Mouse (Mus musculus): Measurements from ENCODE around the gene Hoxd8. TPM values are rescaled to one million over a fixed set of nuclear protein-coding genes. Genes with fewer than 3 reads are reported as not detected.

Hoxd8 gene
- 41.0 and 45.6 TPM in 2 replicates for polyA plus RNA-seq (2015; fragmentation: Nextera tagmentation; extraction: Ambion mirVana)

DNA sequence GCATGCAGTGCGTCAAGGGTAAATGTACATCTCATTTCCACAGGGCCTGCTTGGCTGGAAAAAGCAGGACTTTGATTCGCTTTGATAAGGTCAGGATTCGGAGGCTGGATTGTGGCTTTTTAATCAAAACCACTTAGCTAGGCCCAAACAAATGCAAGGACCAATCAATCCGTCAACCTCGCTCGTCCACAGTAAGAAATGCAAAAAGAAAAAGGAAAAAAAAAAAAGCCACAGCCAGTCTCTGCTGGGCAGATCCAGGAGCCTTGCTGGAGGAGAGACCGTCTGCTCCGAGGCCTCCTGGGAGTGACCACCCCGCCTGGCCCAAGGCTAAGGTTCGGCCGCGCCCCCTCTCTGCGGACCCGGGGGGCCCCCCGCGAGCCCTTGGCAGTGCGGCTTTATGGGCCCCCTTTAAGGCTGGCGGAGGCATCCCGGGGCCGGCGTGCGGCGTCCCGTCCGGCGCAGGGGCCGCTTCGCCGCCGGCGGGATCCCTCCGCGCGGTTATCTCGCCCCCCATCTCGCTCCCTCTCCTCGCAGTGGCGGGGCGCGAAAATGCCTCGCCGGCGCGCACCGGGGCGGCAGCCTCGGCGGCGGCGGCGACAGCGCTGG is at the start of gene Hoxd8:
Gene Hoxd8, plus strand, starts transcription at position 223 of the 606 bp plus-strand sequence.
- Histone ChIP-seq H3K27me3 (ENCODE audit: insufficient read depth, low read length) (no peaks in the 10 kb centered on the region), H3K36me3 (ENCODE audit: insufficient read depth, low read length) (no peaks in the 10 kb centered on the region), H3K9me3 (ENCODE audit: low read length) (no peaks in the 10 kb centered on the region), H3K4me3 (ENCODE audit: low read length) (peak within 1 kb of the TSS; percentile 78), H3K27ac (ENCODE audit: low read length) (peak within 1 kb of the TSS; percentile 100), H3K9ac (replicated peaks; ENCODE audit: low read length) (peak within 1 kb of the TSS; percentile 99), H3K4me1 (ENCODE audit: insufficient read depth, low read length) (peaks cover 41% of the 10 kb centered on the region), H3K4me2 (replicated peaks; ENCODE audit: low read depth, low read length) (peak within 1 kb of the TSS; percentile 72)
- peak; percentile 76 for ATAC-seq (ENCODE audit: low FRiP score, low TSS enrichment)
- under 1% methylated on average over 50 of the region's 52 CpGs for WGBS

DNA sequence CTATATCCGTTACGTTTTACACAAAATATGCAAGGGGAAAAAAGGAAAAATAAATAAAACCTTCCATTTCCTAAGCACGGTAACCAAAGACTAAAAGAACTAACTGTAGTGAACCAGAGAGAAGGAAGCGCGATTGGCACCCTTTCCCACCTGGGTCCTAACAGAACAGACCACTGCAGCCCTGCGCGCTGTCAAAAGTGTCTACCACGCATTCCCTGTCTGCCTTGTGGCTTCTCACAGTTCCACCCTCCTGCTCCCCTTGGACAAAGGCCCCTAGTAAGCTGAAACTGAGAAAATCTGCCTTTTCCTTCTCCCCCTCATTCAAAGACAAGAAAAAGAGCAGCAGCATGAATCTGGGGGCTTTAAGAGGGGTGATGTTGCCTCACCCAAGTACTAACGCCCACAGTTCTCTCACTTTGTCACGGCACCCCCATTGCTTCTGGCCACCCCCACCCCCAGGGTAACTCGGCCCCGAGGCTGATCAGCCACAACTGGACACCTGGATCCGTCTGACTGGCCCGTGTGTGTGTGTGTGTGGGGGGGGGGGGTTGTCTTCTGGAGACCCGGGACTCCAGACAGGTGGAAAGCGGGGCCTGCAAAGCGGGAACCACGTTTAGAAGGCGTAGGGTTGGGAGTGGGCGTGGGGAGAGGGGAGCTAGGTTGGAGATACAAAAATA is 49.5 kb upstream of the Hoxd8 start:
- Histone ChIP-seq H3K27me3 (ENCODE audit: insufficient read depth, low read length) (peaks cover 82% of the 10 kb centered on the region), H3K9ac (replicated peaks; ENCODE audit: low read length) (no peak overlapping the region), H3K36me3 (ENCODE audit: insufficient read depth, low read length) (no peaks in the 10 kb centered on the region), H3K4me1 (ENCODE audit: insufficient read depth, low read length) (peaks cover 4% of the 10 kb centered on the region; the same call in 1 of the 2 replicates), H3K9me3 (ENCODE audit: low read length) (no peaks in the 10 kb centered on the region), H3K4me3 (ENCODE audit: low read length) (no peak overlapping the region), H3K27ac (ENCODE audit: low read length) (no peak overlapping the region), H3K4me2 (replicated peaks; ENCODE audit: low read depth, low read length) (no peak overlapping the region)
- WGBS, result 2% methylated on average over 20 of the region's 20 CpGs
- 0 out of 2 replicates have a peak, but pooled peaks have one; percentile 44 for ATAC-seq (ENCODE audit: low FRiP score, low TSS enrichment)

- ATAC-seq (ENCODE audit: low FRiP score, low TSS enrichment), result peak; percentile 69; the same call in 1 of the 2 replicates
- peaks cover 4% of the 10 kb centered on the region; the same call in 1 of the 2 replicates for H3K4me1 ChIP-seq (ENCODE audit: insufficient read depth, low read length)
- H3K4me3 ChIP-seq (ENCODE audit: low read length), result peak overlapping the region; percentile 35
- under 1% methylated on average over 34 of the region's 47 CpGs for WGBS
- H3K9me3 ChIP-seq (ENCODE audit: low read length), result no peaks in the 10 kb centered on the region
- no peak overlapping the region for H3K9ac ChIP-seq (replicated peaks; ENCODE audit: low read length)
- no peak overlapping the region for H3K27ac ChIP-seq (ENCODE audit: low read length)
- peak overlapping the region; percentile 49 for H3K4me2 ChIP-seq (replicated peaks; ENCODE audit: low read depth, low read length)
- H3K36me3 ChIP-seq (ENCODE audit: insufficient read depth, low read length), result no peaks in the 10 kb centered on the region
- H3K27me3 ChIP-seq (ENCODE audit: insufficient read depth, low read length), result peaks cover 80% of the 10 kb centered on the region
Observed at GRCm38 (mm10) chr2:74655420-74655781, 49.0 kb upstream of the Hoxd8 start.

GRCm38 (mm10) chr2:74655821-74656631 is 48.4 kb upstream of the Hoxd8 start:
- no peaks in the 10 kb centered on the region for H3K36me3 ChIP-seq (ENCODE audit: insufficient read depth, low read length)
- peak overlapping the region; percentile 49 for H3K4me2 ChIP-seq (replicated peaks; ENCODE audit: low read depth, low read length)
- H3K9me3 ChIP-seq (ENCODE audit: low read length), result no peaks in the 10 kb centered on the region
- H3K27ac ChIP-seq (ENCODE audit: low read length), result no peak overlapping the region
- no peak overlapping the region for H3K9ac ChIP-seq (replicated peaks; ENCODE audit: low read length)
- WGBS, result under 1% methylated on average over 57 of the region's 69 CpGs
- H3K4me1 ChIP-seq (ENCODE audit: insufficient read depth, low read length), result peaks cover 4% of the 10 kb centered on the region; the same call in 1 of the 2 replicates
- ATAC-seq (ENCODE audit: low FRiP score, low TSS enrichment), result 0 out of 2 replicates have a peak, but pooled peaks have one; percentile 25
- H3K4me3 ChIP-seq (ENCODE audit: low read length), result peak overlapping the region; percentile 35
- H3K27me3 ChIP-seq (ENCODE audit: insufficient read depth, low read length), result peaks cover 80% of the 10 kb centered on the region

DNA sequence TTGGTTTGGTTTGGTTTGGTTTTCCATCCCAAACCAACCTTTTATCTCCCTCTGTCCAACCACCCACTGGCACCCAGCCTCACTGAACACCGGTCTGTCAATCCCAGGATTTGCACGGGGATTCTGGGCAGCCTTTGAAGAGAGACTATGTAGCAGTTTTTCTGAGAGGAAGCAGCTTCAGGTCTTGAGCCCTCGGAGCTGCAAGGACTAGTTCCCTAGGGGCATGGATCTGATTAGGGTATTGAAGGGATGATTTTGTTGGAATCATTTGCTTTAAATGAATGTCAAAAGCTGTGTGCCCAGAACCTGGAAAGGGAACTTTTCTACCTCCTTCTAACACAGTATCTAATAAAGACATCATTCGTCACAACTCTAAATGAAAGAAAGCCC is 47.8 kb upstream of the Hoxd8 start:
- Histone ChIP-seq H3K9ac (replicated peaks; ENCODE audit: low read length) (no peak overlapping the region), H3K4me2 (replicated peaks; ENCODE audit: low read depth, low read length) (no peak overlapping the region), H3K27me3 (ENCODE audit: insufficient read depth, low read length) (peaks cover 81% of the 10 kb centered on the region), H3K27ac (ENCODE audit: low read length) (no peak overlapping the region), H3K9me3 (ENCODE audit: low read length) (no peaks in the 10 kb centered on the region), H3K36me3 (ENCODE audit: insufficient read depth, low read length) (no peaks in the 10 kb centered on the region), H3K4me1 (ENCODE audit: insufficient read depth, low read length) (peaks cover 4% of the 10 kb centered on the region; the same call in 1 of the 2 replicates), H3K4me3 (ENCODE audit: low read length) (no peak overlapping the region)
- no peak for ATAC-seq (ENCODE audit: low FRiP score, low TSS enrichment)
- 3% methylated on average over 4 of the region's 4 CpGs for WGBS

DNA sequence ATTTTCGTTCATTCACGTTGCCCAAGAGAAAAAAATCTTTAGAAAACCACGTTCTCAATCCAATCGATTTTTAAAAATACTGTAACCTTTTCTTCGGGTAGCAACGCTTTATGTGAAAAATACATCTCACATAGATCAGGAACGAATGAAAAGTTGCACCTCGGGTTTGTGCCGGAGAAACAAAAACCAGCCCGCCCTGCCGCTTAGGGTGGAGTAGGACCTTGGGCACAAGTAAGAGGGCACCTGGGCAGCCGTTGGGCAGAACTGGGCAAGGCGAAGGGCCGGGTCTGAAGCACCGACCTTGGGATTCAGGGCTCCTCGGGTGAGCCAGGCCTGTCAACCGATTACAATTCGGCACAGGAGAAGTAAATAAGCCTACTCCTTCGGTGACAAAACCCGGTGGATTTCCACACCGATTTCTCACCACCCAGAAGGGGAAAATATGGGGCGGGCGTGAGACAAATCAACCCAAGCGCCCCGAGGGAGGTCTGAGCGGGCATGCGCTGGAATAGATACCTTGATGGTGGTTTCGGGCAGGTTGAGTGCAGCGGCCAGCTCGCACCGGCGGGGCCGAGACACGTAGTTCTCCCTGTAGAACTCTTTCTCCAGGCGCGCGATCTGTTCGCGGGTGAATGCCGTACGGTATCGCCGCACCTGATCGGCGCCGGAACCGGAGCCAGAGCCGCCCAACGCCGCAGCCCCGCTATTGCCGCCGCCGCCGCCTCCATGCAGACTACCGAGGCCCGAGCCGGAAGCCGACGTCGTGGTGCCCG is 47.0 kb upstream of the Hoxd8 start:
- peak overlapping the region; percentile 19 for H3K4me3 ChIP-seq (ENCODE audit: low read length)
- H3K4me2 ChIP-seq (replicated peaks; ENCODE audit: low read depth, low read length), result no peak overlapping the region; the same call in 1 of the 2 replicates
- WGBS, result 2% methylated on average over 62 of the region's 62 CpGs

DNA sequence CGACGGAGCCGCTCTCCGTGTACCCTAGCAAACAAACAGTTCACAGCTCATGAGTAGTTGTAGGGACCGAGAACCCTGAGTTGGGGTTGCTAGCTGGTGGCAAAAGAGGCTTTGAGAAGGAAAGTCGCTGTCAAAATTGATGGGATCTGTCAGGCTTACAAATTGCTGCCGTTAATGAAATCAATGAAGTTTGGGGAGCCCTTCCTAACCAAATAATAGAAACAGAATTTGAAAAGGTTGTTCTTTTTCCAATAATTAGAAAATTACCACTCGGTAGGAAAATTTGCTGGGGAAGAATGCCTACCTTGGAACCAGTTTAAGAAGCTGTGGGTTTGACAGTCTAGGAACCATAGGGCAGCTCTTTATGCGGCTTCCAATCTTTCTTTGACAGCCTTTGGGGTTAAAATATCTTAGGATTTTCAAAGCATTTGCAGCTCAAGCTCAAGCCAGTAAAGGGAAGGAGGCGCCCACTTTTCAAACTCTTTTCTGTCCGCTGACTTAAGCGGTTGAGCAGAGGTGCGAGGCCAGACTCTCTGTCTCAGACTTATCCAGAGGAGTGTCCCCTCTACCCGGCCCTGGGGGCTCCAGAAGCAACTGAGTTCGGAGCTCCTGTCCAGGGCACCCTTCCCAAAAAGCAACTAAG is 46.3 kb upstream of the Hoxd8 start:
- H3K4me3 ChIP-seq (ENCODE audit: low read length), result peak overlapping the region; percentile 19
- no peaks in the 10 kb centered on the region for H3K9me3 ChIP-seq (ENCODE audit: low read length)
- peaks cover 84% of the 10 kb centered on the region for H3K27me3 ChIP-seq (ENCODE audit: insufficient read depth, low read length)
- H3K27ac ChIP-seq (ENCODE audit: low read length), result no peak overlapping the region
- 2% methylated on average over 15 of the region's 15 CpGs for WGBS
- H3K9ac ChIP-seq (replicated peaks; ENCODE audit: low read length), result no peak overlapping the region
- no peaks in the 10 kb centered on the region for H3K36me3 ChIP-seq (ENCODE audit: insufficient read depth, low read length)
- ATAC-seq (ENCODE audit: low FRiP score, low TSS enrichment), result no peak
- peaks cover 4% of the 10 kb centered on the region; the same call in 1 of the 2 replicates for H3K4me1 ChIP-seq (ENCODE audit: insufficient read depth, low read length)
- H3K4me2 ChIP-seq (replicated peaks; ENCODE audit: low read depth, low read length), result no peak overlapping the region; the same call in 1 of the 2 replicates

More for the DNA sequence above, 47.0 kb upstream of the Hoxd8 start:
- Histone ChIP-seq H3K4me1 (ENCODE audit: insufficient read depth, low read length) (peaks cover 4% of the 10 kb centered on the region; the same call in 1 of the 2 replicates), H3K9me3 (ENCODE audit: low read length) (no peaks in the 10 kb centered on the region), H3K9ac (replicated peaks; ENCODE audit: low read length) (no peak overlapping the region), H3K27ac (ENCODE audit: low read length) (no peak overlapping the region), H3K27me3 (ENCODE audit: insufficient read depth, low read length) (peaks cover 80% of the 10 kb centered on the region), H3K36me3 (ENCODE audit: insufficient read depth, low read length) (no peaks in the 10 kb centered on the region)
- ATAC-seq (ENCODE audit: low FRiP score, low TSS enrichment), result no peak

GRCm38 (mm10) chr2:74658667-74659371 is 45.6 kb upstream of the Hoxd8 start:
- Histone ChIP-seq H3K4me1 (ENCODE audit: insufficient read depth, low read length) (peaks cover 4% of the 10 kb centered on the region; the same call in 1 of the 2 replicates), H3K9ac (replicated peaks; ENCODE audit: low read length) (no peak overlapping the region), H3K36me3 (ENCODE audit: insufficient read depth, low read length) (no peaks in the 10 kb centered on the region), H3K27ac (ENCODE audit: low read length) (no peak overlapping the region), H3K4me3 (ENCODE audit: low read length) (no peak overlapping the region), H3K27me3 (ENCODE audit: insufficient read depth, low read length) (peaks cover 89% of the 10 kb centered on the region), H3K4me2 (replicated peaks; ENCODE audit: low read depth, low read length) (no peak overlapping the region), H3K9me3 (ENCODE audit: low read length) (no peaks in the 10 kb centered on the region)
- WGBS, result under 1% methylated on average over 47 of the region's 47 CpGs
- no peak for ATAC-seq (ENCODE audit: low FRiP score, low TSS enrichment)

All from kidney, embryonic 16.5 days (tissue).